Mouse (Mus musculus): ENCODE measurements around the gene Larp6. TPM values are rescaled to one million over a fixed set of nuclear protein-coding genes. Genes with fewer than 3 reads are reported as not detected.

Larp6 gene
- polyA plus RNA-seq, 1 experiment from 2014 or later: 1.3 TPM

DNA sequence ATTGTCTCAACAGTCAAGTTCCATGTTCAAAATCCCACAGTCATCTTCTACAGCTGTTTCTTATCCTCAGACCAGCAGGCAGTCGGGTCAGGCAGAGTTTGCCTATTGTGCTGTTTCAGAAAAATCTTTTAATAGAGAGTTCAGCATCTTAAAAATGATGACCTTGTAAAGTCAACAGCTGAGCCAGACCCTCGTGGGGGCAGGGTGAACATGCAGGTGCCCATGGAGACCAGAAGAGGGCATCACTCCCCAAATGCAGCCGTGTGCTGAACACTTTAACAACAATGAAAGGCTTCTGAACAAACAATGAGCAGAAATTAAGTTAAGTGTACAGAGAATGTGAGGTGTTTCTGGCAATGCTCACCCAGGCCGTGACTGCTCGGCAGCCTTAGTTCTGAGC is 3.0 kb downstream of the Larp6 start:
- ATAC-seq (ENCODE audit: borderline replicate concordance, extremely low read depth, low FRiP score, low TSS enrichment): no peak
- Histone ChIP-seq H3K4me2 (no peak overlapping the region), H3K4me1 (peaks cover 12% of the 10 kb centered on the region), H3K4me3 (no peak overlapping the region), H3K36me3 (no peaks in the 10 kb centered on the region), H3K27ac (no peak overlapping the region), H3K27me3 (peaks cover 7% of the 10 kb centered on the region; the same call in 1 of the 2 replicates), H3K9me3 (no peaks in the 10 kb centered on the region), H3K9ac (no peak overlapping the region)
- 48% methylated on average over 5 of the region's 5 CpGs for WGBS

DNA sequence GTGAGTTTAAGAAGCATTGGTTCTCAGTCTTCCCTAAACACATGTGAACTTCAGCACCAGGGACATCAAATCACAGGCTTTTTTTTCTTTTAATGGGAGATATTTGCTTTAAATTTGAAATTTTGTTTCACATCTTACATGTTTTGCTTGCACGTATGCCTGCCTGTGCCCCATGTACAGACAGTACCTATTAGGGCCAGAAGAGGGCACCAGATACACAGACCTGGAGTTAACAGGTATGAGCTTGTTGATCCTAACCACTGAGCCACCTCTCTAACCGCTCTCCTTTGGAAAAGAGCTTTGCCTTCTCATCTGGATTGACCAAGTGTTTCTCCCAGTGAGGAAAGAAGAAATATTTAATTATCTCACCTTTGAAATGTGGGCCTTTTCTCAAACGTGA is 5.5 kb downstream of the Larp6 start:
- Histone ChIP-seq H3K4me1 (peaks cover 3% of the 10 kb centered on the region; the same call in 1 of the 2 replicates), H3K4me2 (no peak overlapping the region), H3K4me3 (no peak overlapping the region), H3K36me3 (no peaks in the 10 kb centered on the region), H3K27ac (no peak overlapping the region), H3K9me3 (no peaks in the 10 kb centered on the region), H3K27me3 (peaks cover 6% of the 10 kb centered on the region; the same call in 1 of the 2 replicates), H3K9ac (no peak overlapping the region)
- no peak for ATAC-seq (ENCODE audit: borderline replicate concordance, extremely low read depth, low FRiP score, low TSS enrichment)
- WGBS: 57% methylated on average over 3 of the region's 3 CpGs

DNA sequence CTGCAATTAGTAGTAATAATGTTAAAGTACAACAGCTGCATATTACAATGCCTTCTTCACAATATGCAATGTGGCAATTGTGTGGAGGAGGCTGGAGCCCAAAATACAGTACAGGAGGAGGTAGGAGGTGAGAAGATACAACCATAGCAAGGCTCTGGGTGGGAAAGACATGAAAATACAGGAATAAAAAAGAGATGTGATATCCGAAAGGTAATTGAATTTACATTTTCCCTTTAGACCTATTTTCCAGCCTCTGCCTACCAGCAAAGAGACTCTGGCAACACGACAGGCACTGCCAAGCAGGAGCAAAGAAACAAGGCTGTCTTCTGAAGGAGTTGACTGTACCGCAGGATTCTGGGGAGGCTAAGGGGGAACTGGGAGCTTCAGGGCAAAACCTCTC is 6.9 kb downstream of the Larp6 start:
- no peak for ATAC-seq (ENCODE audit: borderline replicate concordance, extremely low read depth, low FRiP score, low TSS enrichment)
- 70% methylated on average over 3 of the region's 3 CpGs for WGBS

DNA sequence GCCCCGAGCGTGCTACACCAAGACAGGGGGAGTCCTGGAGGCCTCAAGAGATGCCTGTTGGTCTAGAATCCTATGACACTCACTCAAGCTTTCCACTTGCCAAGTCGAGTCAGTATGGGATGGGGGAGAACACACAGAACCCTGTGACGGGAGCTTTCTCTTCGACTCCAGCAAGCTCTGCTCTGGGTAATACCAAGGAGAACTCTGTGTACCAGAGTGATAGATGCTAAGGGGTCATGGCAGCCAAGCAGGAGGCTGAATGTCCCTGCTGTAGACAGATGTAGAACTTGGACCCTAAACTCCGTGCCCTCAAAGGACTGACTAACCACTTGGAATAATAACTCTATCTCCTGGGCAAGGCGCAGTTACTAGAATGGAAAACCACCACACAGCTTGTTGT is 12.2 kb downstream of the Larp6 start:
- Histone ChIP-seq H3K9ac (no peak overlapping the region), H3K36me3 (no peaks in the 10 kb centered on the region), H3K4me3 (no peak overlapping the region), H3K27ac (no peak overlapping the region), H3K4me2 (no peak overlapping the region), H3K4me1 (no peaks in the 10 kb centered on the region), H3K9me3 (no peaks in the 10 kb centered on the region), H3K27me3 (no peaks in the 10 kb centered on the region)
- ATAC-seq (ENCODE audit: borderline replicate concordance, extremely low read depth, low FRiP score, low TSS enrichment): no peak
- 85% methylated on average over 7 of the region's 7 CpGs for WGBS

More for the DNA sequence above, 6.9 kb downstream of the Larp6 start:
- H3K27me3 ChIP-seq: no peaks in the 10 kb centered on the region
- H3K4me2 ChIP-seq: no peak overlapping the region
- no peak overlapping the region for H3K9ac ChIP-seq
- H3K4me3 ChIP-seq: no peak overlapping the region
- H3K4me1 ChIP-seq: no peaks in the 10 kb centered on the region
- H3K36me3 ChIP-seq: no peaks in the 10 kb centered on the region
- H3K9me3 ChIP-seq: no peaks in the 10 kb centered on the region
- H3K27ac ChIP-seq: no peak overlapping the region

DNA sequence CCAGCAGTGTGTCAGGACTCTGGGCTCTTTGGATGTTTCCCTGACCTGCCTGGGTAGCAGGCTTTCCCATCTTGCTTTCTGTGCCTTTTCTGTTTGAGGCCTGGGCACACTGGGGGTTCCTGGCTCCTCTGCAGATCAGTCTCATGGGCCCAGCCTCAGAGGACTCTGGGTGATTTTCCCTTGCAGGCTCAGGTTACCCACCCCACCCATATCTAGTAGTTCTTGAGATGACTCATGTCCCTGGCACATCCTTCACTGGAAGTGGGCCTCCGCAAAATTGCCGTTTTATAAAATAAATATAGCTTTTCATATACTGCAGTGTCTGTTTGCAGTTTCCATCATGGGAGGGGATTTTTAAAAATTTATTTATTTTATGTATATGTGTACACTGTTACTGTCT is 21.5 kb downstream of the Larp6 start:
- WGBS: 71% methylated on average over 2 of the region's 2 CpGs
- no peak overlapping the region for H3K9ac ChIP-seq
- ATAC-seq (ENCODE audit: borderline replicate concordance, extremely low read depth, low FRiP score, low TSS enrichment): no peak
- H3K4me1 ChIP-seq: no peaks in the 10 kb centered on the region
- no peaks in the 10 kb centered on the region for H3K9me3 ChIP-seq
- H3K4me3 ChIP-seq: no peak overlapping the region
- no peak overlapping the region for H3K4me2 ChIP-seq
- H3K27me3 ChIP-seq: no peaks in the 10 kb centered on the region
- no peak overlapping the region for H3K27ac ChIP-seq
- H3K36me3 ChIP-seq: no peaks in the 10 kb centered on the region

DNA sequence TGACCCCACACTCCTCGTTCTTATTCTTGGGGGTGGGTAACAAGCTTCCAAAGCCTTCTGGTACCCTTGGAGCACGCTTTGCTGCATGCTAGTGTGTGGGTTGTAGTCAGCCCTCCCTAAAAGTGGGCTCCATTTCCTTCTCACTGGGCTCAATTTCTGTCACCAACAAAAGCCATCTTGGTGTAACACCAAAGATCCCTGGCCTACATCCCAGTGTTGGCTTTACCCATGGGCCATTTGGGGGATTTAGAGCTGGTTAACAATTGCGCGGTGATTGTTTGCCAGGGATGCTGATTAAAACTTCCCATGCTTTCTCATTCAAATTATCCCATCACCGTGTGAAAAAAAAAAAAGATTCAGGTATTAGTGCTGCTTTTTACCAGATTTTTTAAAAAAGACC is 26.3 kb downstream of the Larp6 start:
- Histone ChIP-seq H3K36me3 (no peaks in the 10 kb centered on the region), H3K27ac (no peak overlapping the region), H3K27me3 (no peaks in the 10 kb centered on the region), H3K4me3 (no peak overlapping the region), H3K4me1 (peaks cover 12% of the 10 kb centered on the region), H3K9me3 (no peaks in the 10 kb centered on the region), H3K4me2 (no peak overlapping the region), H3K9ac (no peak overlapping the region)
- ATAC-seq (ENCODE audit: borderline replicate concordance, extremely low read depth, low FRiP score, low TSS enrichment): no peak
- WGBS: 86% methylated on average over 5 of the region's 5 CpGs

DNA sequence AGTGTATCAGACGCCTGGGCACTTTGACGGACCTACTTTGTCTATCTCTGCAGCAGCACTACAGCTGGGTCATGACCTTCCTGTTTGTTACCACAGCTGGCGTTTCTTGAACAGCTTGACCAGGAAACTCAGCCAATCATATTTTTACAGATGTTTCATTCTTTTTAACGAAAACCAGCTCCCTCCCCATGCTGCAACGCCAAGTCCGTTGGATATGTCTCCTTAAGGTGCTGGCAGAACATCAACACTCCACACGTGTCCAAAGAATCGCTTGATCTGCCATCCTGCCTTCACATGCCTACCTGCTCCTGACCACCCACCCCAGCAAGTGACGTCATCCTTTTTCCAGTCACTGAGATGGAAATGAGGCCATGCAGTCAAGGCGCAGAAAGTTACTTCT is 28.6 kb downstream of the Larp6 start:
- Histone ChIP-seq H3K36me3 (no peaks in the 10 kb centered on the region), H3K4me2 (no peak overlapping the region), H3K4me1 (peaks cover 12% of the 10 kb centered on the region), H3K9ac (no peak overlapping the region), H3K27me3 (no peaks in the 10 kb centered on the region), H3K4me3 (no peak overlapping the region), H3K27ac (no peak overlapping the region), H3K9me3 (no peaks in the 10 kb centered on the region)
- WGBS: 52% methylated on average over 10 of the region's 10 CpGs
- ATAC-seq (ENCODE audit: borderline replicate concordance, extremely low read depth, low FRiP score, low TSS enrichment): no peak

GRCm38 (mm10) chr9:60742516-60742915 is 29.7 kb downstream of the Larp6 start:
- no peaks in the 10 kb centered on the region for H3K36me3 ChIP-seq
- no peaks in the 10 kb centered on the region for H3K27me3 ChIP-seq
- H3K27ac ChIP-seq: no peak overlapping the region
- H3K4me1 ChIP-seq: peaks cover 12% of the 10 kb centered on the region
- H3K4me2 ChIP-seq: peak overlapping the region; percentile 53
- H3K9me3 ChIP-seq: no peaks in the 10 kb centered on the region
- ATAC-seq (ENCODE audit: borderline replicate concordance, extremely low read depth, low FRiP score, low TSS enrichment): no peak
- H3K9ac ChIP-seq: no peak overlapping the region
- peak overlapping the region; percentile 21; the same call in 1 of the 2 replicates for H3K4me3 ChIP-seq
- WGBS: 42% methylated on average over 9 of the region's 9 CpGs

DNA sequence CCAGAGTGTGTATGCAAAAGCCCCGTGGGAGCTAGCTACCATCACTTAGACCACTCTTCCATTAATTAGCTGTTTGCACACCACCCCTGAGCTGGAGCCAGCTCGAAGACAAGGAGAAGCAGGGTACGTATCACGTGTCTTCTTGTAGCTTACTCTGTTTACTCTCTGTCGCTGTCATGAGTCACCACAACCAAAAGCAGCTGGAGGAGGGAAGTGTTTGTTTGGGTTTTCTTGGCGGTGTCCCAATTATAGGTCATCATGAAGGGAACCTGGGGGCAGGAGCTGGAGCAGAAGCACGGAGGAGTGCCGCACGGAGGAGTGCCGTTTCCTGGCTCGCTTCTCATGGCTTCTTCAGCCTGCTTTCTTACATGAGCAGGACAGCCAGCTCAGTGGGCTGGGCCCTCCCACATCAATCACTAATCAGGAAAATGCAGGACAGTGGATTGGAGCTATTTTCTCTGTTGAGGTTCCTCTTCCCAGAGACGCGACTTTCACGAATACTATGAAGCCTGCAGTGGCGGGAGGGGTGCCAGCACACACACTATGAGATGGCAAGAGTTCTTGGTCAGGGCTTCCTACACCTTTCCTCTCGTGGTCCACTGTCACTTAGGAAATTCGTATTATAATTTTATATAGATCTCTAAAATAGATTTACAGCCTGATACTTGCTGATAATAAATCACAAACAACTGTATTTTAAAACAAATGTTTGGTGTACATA is 30.6 kb downstream of the Larp6 start:
- ATAC-seq (ENCODE audit: borderline replicate concordance, extremely low read depth, low FRiP score, low TSS enrichment): peak; percentile 79; the same call in 1 of the 2 replicates
- peaks cover 12% of the 10 kb centered on the region for H3K4me1 ChIP-seq
- H3K4me3 ChIP-seq: peak overlapping the region; percentile 21
- H3K9ac ChIP-seq: no peak overlapping the region
- no peaks in the 10 kb centered on the region for H3K27me3 ChIP-seq
- no peaks in the 10 kb centered on the region for H3K9me3 ChIP-seq
- H3K36me3 ChIP-seq: no peaks in the 10 kb centered on the region
- no peak overlapping the region for H3K27ac ChIP-seq
- 16% methylated on average over 17 of the region's 17 CpGs for WGBS
- peak overlapping the region; percentile 53 for H3K4me2 ChIP-seq

GRCm38 (mm10) chr9:60744171-60744969 is 31.6 kb downstream of the Larp6 start:
- H3K4me1 ChIP-seq: peaks cover 12% of the 10 kb centered on the region
- no peaks in the 10 kb centered on the region for H3K27me3 ChIP-seq
- no peak overlapping the region for H3K4me2 ChIP-seq
- ATAC-seq (ENCODE audit: borderline replicate concordance, extremely low read depth, low FRiP score, low TSS enrichment): no peak
- H3K36me3 ChIP-seq: no peaks in the 10 kb centered on the region
- H3K4me3 ChIP-seq: no peak overlapping the region
- H3K27ac ChIP-seq: no peak overlapping the region
- no peak overlapping the region for H3K9ac ChIP-seq
- H3K9me3 ChIP-seq: no peaks in the 10 kb centered on the region
- WGBS: 37% methylated on average over 18 of the region's 18 CpGs

GRCm38 (mm10) chr9:60744971-60745370 is 32.2 kb downstream of the Larp6 start:
- Histone ChIP-seq H3K9ac (no peak overlapping the region), H3K4me1 (peaks cover 12% of the 10 kb centered on the region), H3K27ac (no peak overlapping the region), H3K36me3 (no peaks in the 10 kb centered on the region), H3K9me3 (no peaks in the 10 kb centered on the region), H3K27me3 (no peaks in the 10 kb centered on the region), H3K4me3 (no peak overlapping the region), H3K4me2 (no peak overlapping the region)
- ATAC-seq (ENCODE audit: borderline replicate concordance, extremely low read depth, low FRiP score, low TSS enrichment): no peak
- 41% methylated on average over 4 of the region's 4 CpGs for WGBS

DNA sequence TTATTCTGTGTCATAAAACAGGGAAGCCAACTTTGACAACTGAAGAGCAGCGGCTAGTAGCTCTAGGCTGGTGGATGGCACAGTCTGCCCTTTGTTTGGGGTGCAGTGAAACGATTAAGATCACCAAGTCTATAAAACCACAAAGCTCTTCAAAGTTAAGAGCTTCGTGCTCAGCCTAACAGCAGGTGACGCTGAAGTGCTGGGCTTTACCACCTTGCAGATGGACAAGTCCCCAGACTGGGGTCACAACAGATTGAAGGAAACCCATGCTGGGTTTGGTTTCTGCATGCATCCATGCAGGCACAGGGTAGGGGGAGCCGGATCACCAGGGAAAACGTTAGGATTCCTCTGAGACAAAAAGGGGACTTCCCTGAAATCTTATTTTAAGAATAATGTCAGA is 33.8 kb downstream of the Larp6 start:
- WGBS: 45% methylated on average over 6 of the region's 6 CpGs
- no peaks in the 10 kb centered on the region for H3K27me3 ChIP-seq
- no peaks in the 10 kb centered on the region for H3K36me3 ChIP-seq
- H3K9ac ChIP-seq: no peak overlapping the region
- H3K9me3 ChIP-seq: no peaks in the 10 kb centered on the region
- peaks cover 12% of the 10 kb centered on the region for H3K4me1 ChIP-seq
- no peak overlapping the region for H3K4me3 ChIP-seq
- H3K4me2 ChIP-seq: no peak overlapping the region
- no peak for ATAC-seq (ENCODE audit: borderline replicate concordance, extremely low read depth, low FRiP score, low TSS enrichment)
- no peak overlapping the region for H3K27ac ChIP-seq
